Mouse (Mus musculus) forebrain, embryonic 15.5 days (tissue): ENCODE measurements around the gene Prom1. TPM values are rescaled to one million over a fixed set of nuclear protein-coding genes. Genes with fewer than 3 reads are reported as not detected.

Source experiments
- ATAC-seq: fragments of 200-750 bp; cut with Nextera tagmentation; replicated peaks from 2 replicates; pipeline ENCODE4 v1.8.0; 2017; ENCODE audit warnings: mild to moderate bottlenecking, moderate TSS enrichment, moderate library complexity
- H3K27ac ChIP-seq: fragments of 300-500 bp; sonication (generic); replicated peaks from 2 replicates; pipeline ENCODE4 v1.5.1; 2015; ENCODE audit warnings: mild to moderate bottlenecking, inconsistent platforms
- H3K27me3 ChIP-seq: fragments of 300-500 bp; sonication (generic); 2 replicates; pipeline ENCODE4 v1.6.1; 2015; ENCODE audit warnings: inconsistent platforms
- H3K36me3 ChIP-seq: fragments of 300-500 bp; sonication (generic); 2 replicates; pipeline ENCODE4 v1.6.1; 2015; ENCODE audit warnings: mild to moderate bottlenecking, inconsistent platforms
- H3K4me1 ChIP-seq: fragments of 300-500 bp; sonication (generic); 2 replicates; pipeline ENCODE4 v1.6.1; 2015; ENCODE audit warnings: inconsistent platforms
- H3K4me2 ChIP-seq: fragments of 300-500 bp; sonication (generic); replicated peaks from 2 replicates; pipeline ENCODE4 v1.6.1; 2015; ENCODE audit warnings: mild to moderate bottlenecking, inconsistent platforms
- H3K4me3 ChIP-seq: fragments of 300-500 bp; sonication (generic); 2 replicates; pipeline ENCODE4 v1.5.1; 2015; ENCODE audit warnings: mild to moderate bottlenecking, inconsistent platforms
- H3K9ac ChIP-seq: fragments of 300-500 bp; sonication (generic); replicated peaks from 2 replicates; pipeline ENCODE4 v1.6.1; 2015; ENCODE audit warnings: mild to moderate bottlenecking, inconsistent platforms
- H3K9me3 ChIP-seq: fragments of 300-500 bp; sonication (generic); 2 replicates; pipeline ENCODE4 v1.6.1; 2016; ENCODE audit warnings: inconsistent platforms
- WGBS: fragments of 180-500 bp; shearing (Covaris S2); methylation state at CpG from one replicate; pipeline ENCODE4 v1.1.7; 2015; ENCODE audit warnings: mixed read lengths; 5-methylcytosine and 5-hydroxymethylcytosine counted together
- polyA plus RNA-seq: library from polyadenylated mRNA; unstranded; fragments of >200 nt; fragmentation: Nextera tagmentation; extraction: Ambion mirVana; gene quantifications from 2 replicates; pipeline ENCODE4 v1.2.1, GENCODE M21; 2015

Gene Prom1
- polyA plus RNA-seq, 1 experiment from 2014 or later = 37.0 TPM

DNA sequence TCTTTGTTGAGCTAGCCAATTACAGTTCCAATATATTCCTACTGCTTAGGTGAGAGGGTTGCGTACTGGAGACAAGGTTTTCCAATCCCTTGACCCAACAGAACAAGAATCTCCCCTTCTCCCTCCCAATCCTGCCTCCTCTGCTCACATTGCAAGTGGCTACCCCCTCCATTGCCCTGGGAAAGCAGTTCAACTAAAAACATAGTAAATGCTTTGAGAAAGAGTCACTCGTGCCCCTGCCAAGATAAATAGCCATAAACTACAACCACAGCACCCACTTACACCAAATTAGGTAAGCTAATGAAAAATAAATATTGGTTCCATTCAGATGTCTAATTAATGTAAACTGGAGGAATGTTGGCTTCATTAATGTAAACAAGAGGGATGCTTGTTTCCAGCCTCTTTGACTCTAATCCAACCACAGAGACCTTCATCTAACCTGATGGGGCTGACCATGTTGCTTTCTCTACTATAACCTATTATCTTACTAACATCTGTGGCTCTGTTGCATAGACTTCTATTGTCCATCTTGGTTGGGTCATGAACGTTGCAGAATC, 141.9 kb downstream of the Prom1 start:
- no peak overlapping the region for H3K4me3 ChIP-seq
- H3K27ac ChIP-seq = no peak overlapping the region
- no peaks in the 10 kb centered on the region for H3K9me3 ChIP-seq
- H3K36me3 ChIP-seq = no peaks in the 10 kb centered on the region
- H3K4me1 ChIP-seq = no peaks in the 10 kb centered on the region
- 81% methylated on average over 3 of the region's 3 CpGs for WGBS
- no peaks in the 10 kb centered on the region for H3K27me3 ChIP-seq
- no peak overlapping the region for H3K4me2 ChIP-seq
- no peak overlapping the region for H3K9ac ChIP-seq
- no peak for ATAC-seq

DNA sequence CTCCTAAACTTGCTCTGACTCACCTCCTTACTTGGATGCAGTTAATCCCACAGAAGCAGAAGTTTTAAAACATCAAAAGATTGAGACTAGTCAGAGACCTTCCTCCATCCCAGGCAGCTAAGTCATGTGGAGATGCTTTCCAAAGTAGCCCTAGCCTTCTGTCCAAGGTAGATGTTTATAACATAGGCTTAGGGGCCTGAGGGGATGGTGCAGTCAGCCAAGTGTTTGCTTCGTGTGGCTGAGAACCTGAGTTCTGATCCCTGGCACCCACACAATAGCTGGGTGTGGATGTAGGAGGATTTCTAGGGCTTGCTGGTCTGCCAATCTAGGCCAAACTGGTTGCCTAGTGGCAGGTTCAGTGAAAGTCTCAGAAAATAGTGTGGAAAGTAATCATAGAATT, 148.6 kb downstream of the Prom1 start:
- ATAC-seq = no peak
- whole genome bisulfite sequencing = 66% methylated on average over 1 of the region's 1 CpGs
- Histone ChIP-seq H3K36me3 (no peaks in the 10 kb centered on the region), H3K4me1 (peaks cover 3% of the 10 kb centered on the region), H3K27me3 (no peaks in the 10 kb centered on the region), H3K4me2 (no peak overlapping the region), H3K9ac (no peak overlapping the region), H3K27ac (no peak overlapping the region), H3K4me3 (no peak overlapping the region), H3K9me3 (no peaks in the 10 kb centered on the region)

DNA sequence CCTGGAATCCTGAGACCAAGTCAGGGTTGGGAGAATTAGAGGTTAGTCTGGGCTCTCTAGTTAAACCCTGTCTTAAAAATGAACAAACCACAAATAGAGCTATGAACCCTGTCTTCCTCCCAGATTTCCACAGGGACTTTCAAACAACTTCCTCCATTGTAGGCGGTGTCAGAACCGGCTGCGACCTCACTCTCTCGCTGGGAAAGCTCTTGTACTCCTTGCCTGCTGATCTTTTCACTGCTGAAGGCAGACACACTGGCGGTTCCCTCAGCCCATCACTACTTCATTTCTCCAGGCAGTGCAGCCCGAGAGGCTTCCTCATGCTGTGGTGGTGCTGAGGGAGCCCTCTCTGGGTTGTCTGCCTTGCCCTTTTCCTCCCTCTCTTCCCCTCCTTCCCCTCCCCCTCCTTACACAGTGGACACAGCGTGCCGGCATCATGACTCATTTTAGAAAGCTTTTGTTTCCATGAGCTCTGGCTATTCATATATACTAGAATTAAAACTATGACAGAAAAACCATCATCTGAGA, 153.0 kb downstream of the Prom1 start:
- no peaks in the 10 kb centered on the region for H3K36me3 ChIP-seq
- H3K9ac ChIP-seq = no peak overlapping the region
- ATAC-seq = peak; percentile 30; the same call in 1 of the 2 replicates
- H3K27me3 ChIP-seq = no peaks in the 10 kb centered on the region
- no peaks in the 10 kb centered on the region for H3K9me3 ChIP-seq
- H3K4me2 ChIP-seq = peak overlapping the region; percentile 68
- H3K4me3 ChIP-seq = no peak overlapping the region
- H3K4me1 ChIP-seq = peaks cover 13% of the 10 kb centered on the region
- 6% methylated on average over 8 of the region's 8 CpGs for WGBS
- H3K27ac ChIP-seq = no peak overlapping the region

- ATAC-seq = peak; percentile 84
- Histone ChIP-seq H3K36me3 (no peaks in the 10 kb centered on the region), H3K27me3 (no peaks in the 10 kb centered on the region), H3K4me2 (peak overlapping the region; percentile 68), H3K4me1 (peaks cover 13% of the 10 kb centered on the region), H3K4me3 (peak overlapping the region; percentile 36), H3K9me3 (no peaks in the 10 kb centered on the region), H3K27ac (no peak overlapping the region), H3K9ac (peak overlapping the region; percentile 42)
- WGBS = 4% methylated on average over 27 of the region's 27 CpGs
Observed at GRCm38 (mm10) chr5:43948111-43948743, 153.6 kb downstream of the Prom1 start.

DNA sequence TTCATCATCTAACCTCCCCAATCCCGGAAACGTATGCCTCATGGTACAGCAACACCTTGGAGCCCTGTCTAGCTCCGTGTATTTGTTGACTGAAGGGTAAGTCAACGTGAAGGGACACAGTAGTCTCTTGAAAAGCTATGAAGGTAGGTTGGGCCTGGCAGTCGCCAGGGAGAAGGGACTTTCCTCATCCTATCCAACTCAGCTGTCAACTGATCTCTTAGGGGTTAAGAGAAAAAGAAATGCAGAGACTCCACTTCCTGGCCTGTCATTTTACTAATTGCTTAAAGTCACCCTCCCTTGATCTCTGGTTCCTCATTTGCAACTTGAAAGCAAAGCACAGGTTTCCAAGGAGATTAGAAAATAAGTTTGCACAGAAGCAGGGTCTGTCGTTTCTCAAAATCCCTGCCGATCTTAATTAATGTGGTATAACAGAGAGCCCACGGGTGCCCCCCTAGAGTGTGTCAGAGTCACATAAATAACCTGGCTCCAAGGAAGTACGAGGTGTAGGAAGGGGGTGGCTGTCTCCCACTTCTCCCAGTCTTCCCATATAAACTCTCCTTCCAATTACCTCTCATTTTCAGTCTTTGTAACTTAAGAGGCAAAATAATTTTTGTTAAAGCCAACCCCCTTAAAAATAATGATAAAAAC, 154.4 kb downstream of the Prom1 start:
- ATAC-seq = 0 out of 2 replicates have a peak, but pooled peaks have one; percentile 56
- no peak overlapping the region for H3K27ac ChIP-seq
- H3K27me3 ChIP-seq = no peaks in the 10 kb centered on the region
- H3K9me3 ChIP-seq = no peaks in the 10 kb centered on the region
- peak overlapping the region; percentile 42; the same call in 1 of the 2 replicates for H3K9ac ChIP-seq
- H3K4me3 ChIP-seq = peak overlapping the region; percentile 36; the same call in 1 of the 2 replicates
- H3K36me3 ChIP-seq = no peaks in the 10 kb centered on the region
- 27% methylated on average over 9 of the region's 9 CpGs for WGBS
- peaks cover 13% of the 10 kb centered on the region for H3K4me1 ChIP-seq
- peak overlapping the region; percentile 68 for H3K4me2 ChIP-seq

Other genes with a start within 250 kb of the Prom1 start
- gene Cd38, start 233.5 kb downstream of the Prom1 start, polyA plus RNA-seq = 1.6 and 1.8 TPM in 2 replicates
- 0.47 TPM in 1 of 2 replicates, not detected in the other for gene Gm7879, start 188.9 kb downstream of the Prom1 start, polyA plus RNA-seq
- 5.4 and 6.1 TPM in 2 replicates for gene Fgfbp1, start 120.3 kb downstream of the Prom1 start, polyA plus RNA-seq
- 25.8 and 25.9 TPM in 2 replicates for gene Tapt1, start 124.6 kb upstream of the Prom1 start, polyA plus RNA-seq